Mouse (Mus musculus) thymus, postnatal 10 days (tissue): ENCODE measurements at regions not wholly inside any gene's neighbourhood (a gene's known extent, or its start where the extent isn't known, plus 50 kb on each side); places are given as distances from the start of the nearest gene placed in this dataset.
"Not testable (repeated sequence)": the region's sequence is repeated elsewhere in the genome, so short reads cannot be mapped to it uniquely, and the experiment has no call there.

Experiments used
- DNase-seq, 2 experiments: peaks; one replicate each; pipeline ENCODE4 v3.0.0; 2021; ENCODE audit warnings: low spot score in 2 of 2

- no peak for DNase-seq
Measured at GRCm38 (mm10) chr8:5523281-5523680, 418.1 kb upstream of the Slc10a2 start.

DNA sequence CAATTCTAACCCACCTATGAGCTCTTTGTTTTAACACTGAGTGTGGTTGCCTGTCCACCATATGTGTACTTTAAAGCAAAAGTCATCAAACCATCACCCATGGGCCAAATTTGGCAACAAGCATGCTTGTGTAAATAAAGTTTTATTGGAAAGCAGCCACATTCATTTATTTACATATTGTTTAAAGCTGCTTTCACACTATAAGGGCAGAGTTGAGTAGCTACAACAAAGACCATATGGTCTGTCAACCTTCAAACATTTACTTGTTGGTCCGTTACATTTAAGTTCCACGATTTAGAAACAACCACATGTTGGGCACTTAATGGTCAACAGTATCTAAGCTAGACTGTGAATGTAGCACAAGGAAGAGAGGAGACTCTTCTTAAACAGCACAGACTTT is 390.7 kb upstream of the Slc10a2 start:
- DNase-seq: no peak

DNA sequence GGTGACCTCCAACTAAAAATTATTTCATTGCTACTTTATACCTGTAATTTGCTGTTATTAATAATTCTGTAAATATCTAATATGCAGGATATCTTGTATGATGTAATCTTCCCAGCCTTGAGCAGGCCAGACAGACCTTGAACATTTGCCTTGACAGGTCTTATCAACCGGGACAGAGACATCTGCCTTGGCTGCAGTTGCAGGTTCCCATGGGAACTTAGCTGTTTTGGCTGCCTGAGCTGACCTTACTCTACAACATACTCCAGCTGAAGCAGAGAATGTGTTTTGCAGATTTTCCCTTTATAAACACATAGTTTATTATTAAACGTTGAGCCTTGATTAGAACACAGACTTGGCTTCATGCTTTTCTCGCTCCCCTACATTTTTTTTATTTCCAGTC is 385.3 kb upstream of the Slc10a2 start:
- DNase-seq: no peak

GRCm38 (mm10) chr8:5482938-5483337 is 377.8 kb upstream of the Slc10a2 start:
- DNase-seq: no peak

GRCm38 (mm10) chr8:5472999-5473398 is 367.8 kb upstream of the Slc10a2 start:
- no peak for DNase-seq

DNA sequence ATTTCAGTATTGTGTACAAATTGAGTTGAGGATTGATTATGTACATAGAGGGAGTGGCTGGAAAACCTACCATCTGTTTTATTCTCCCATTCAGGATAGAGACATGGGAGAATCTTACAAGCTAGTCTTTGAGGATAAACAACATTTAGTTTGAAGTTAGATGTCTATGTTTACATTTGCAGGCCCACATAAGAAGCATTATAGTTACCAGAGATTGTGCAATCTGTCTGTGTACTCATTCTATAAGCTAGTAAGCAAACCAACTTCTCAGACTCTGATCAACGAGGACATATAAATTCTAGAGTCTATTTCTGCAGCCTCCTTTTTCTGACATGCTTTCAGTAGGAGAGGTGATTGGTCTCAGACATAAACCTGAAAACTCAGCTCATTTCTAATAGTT is 367.4 kb upstream of the Slc10a2 start:
- no peak for DNase-seq

GRCm38 (mm10) chr8:5457619-5458018 is 352.5 kb upstream of the Slc10a2 start:
- DNase-seq: no peak

- DNase-seq: no peak
Measured at GRCm38 (mm10) chr8:5453469-5453868, 348.3 kb upstream of the Slc10a2 start.

DNA sequence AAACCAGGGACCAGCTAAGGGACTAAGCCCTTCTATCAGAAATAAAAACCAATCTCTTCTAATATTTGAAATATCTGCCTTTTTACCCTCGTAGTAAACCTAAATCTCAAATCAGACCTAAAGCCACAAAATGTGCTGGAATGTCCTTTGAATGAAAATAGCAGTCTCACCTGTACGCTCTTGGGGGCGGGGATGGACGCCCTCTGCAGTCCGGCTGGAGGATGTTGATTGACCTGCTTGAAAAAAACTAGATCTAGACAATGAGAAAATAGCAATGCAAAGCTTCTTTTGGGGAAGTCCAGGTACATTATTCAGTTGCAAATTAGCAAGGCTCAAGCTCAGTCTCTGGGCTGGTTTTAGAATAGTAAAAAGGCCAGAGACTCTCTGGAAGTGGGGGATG is 337.1 kb upstream of the Slc10a2 start:
- not testable (repeated sequence) for DNase-seq

GRCm38 (mm10) chr8:5440404-5440803 is 335.3 kb upstream of the Slc10a2 start:
- not testable (repeated sequence) for DNase-seq

DNA sequence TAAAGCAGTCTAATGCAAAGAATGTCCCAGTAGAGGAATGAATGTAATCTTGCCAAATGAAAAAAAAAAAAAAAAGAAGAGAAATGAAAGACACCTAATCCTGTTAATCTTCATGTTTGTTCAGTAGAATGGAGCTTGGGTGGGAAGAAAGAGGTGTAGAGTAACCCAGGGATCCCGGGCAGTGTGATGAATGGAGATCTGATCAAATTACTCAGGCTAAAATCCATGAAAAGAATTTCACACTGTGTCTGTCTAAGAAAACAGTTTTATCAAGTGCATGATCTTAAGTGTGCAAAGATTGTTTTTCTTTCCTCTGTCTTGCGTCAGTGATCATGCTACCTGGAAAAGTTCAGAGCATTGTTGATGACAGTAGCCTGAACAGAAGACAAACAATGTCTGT is 333.9 kb upstream of the Slc10a2 start:
- no peak for DNase-seq

- DNase-seq: no peak
Measured at GRCm38 (mm10) chr8:5428303-5428971, 323.3 kb upstream of the Slc10a2 start.

DNA sequence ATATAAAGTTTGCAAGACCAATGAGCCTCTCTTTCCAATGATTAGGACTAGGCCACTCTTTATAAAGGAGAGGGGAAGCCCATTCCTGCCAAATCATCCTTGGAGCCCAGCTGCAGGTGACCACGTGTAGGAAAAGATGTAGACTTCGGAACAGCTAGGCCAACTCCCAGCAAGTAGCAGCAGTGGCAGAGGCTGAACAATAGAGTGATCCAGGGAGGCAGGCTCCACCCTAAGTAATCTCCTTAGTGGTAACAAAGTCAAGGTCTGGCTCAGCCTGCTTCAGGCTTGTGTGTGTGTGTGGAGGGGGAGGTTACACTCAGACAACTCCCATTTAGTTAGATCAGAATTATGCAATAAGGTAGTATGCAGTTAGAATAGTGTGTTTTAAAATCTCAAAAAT is 311.7 kb upstream of the Slc10a2 start:
- DNase-seq: not testable (repeated sequence)

GRCm38 (mm10) chr8:5384851-5385250 is 279.7 kb upstream of the Slc10a2 start:
- no peak for DNase-seq

DNA sequence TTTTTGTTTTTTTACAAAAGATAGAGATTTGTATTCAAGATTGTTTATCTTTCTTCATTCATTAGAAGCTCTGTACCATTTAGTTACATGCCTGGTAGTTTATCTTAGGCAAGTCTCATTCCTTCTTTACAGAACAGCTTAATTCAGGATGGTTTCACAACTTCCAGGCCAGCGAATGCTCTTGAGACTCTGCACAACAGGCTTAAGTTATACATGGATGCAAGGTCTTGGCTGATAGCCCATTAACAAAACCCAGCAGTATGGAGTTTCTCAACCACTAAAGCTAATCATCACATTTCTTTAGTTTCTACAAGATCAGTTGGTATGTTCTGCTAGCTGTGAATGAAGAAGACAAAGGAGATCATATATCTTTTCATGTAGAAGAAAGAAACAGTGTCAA is 272.9 kb upstream of the Slc10a2 start:
- DNase-seq: no peak

DNA sequence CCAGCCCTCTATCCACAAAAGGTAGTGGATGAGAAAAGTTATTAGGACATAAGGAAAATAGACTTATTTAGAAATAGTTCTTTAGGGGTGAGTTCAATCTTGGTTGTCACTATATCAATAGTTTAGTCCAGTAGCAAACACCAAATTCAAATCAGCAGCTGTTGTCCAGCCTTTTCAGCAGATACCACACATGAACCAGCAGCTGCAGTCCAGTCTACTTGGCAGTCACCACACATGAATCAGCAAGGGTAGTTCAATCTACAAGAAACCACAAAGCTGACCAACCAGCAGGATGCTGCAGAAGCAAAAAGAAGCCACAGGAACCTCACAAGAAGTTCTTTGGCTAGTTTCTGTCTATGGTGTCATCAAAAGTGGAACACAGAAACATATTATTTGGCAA is 234.8 kb upstream of the Slc10a2 start:
- no peak for DNase-seq

GRCm38 (mm10) chr8:5314594-5314993 is 209.4 kb upstream of the Slc10a2 start:
- no peak for DNase-seq

DNA sequence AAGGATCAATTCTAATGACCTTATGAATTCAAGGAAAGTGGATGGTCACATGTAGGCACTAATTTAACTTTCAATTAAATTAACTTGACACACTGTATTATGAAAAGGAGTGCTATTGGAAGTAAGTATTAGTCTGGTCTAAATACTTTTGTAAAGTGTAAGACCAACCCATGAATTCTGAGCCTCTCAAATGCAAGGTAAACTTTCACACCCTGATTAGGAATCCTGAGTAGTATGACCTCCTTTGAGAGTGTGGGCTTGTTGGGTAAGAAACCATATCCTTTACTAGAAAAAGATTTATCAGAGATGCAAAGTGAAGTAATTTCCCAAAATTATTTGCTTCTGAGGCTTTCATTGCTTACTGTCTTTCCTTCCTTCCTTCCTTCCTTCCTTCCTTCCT is 194.8 kb upstream of the Slc10a2 start:
- DNase-seq: no peak

GRCm38 (mm10) chr8:5297190-5297589 is 192.0 kb upstream of the Slc10a2 start:
- DNase-seq: no peak

DNA sequence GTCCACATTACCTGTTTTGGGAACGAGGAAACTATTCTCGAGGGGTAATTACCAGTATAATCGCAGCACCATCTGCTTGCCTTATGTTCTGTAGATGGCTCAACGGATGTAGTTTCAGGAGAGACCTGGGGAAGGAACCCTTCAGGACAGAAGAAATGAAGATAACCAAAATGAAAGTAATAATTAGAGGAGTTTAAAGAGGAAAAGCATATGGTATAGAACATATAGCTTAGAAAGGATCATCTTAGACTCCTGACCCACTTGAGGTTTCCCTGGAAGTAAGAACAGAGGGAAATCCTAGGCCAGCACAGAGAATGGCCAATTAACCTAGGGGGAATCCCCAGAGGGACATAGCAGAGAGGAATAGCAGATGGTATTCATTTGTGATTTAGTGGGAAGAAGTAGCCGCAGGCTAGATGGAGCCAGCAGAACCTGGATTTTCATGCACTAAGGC is 180.6 kb upstream of the Slc10a2 start:
- no peak for DNase-seq

DNA sequence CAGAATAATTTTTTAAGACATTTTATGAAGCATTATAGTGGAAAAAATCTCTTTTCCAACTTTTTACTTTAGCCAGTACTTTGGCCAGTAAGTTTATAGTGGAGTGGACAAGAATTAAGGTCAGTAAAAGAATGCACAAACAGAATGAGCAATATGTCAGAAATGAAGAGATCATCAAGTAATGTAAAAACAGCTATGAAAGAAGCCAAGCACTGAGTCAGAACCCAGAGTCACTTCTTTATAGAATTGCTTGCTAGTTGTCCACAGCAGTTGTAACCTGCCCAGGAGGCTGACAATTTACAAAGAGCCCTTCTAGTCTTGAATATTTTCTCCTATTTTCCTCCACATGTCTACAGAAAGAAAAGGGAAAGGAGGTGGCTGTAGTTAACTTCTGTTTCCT is 178.6 kb upstream of the Slc10a2 start:
- DNase-seq: no peak

DNA sequence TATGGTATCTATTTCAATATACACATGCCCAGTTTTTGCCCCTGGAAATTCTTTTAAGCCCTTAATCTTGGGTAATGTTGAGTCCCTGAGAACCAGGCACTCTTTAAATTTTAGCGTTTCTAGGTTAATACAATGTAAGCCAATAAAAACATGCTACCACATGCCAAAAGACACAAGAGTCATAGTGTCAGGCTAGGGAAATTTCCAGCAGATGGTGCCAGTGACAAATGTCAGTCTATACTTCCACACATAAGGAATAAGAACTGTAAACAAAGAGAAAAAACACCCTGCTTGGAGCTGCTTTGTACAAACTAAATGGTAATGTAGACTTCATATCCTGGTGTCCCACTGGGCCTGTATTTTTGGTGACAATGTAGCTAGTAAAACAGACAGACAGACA is 157.2 kb upstream of the Slc10a2 start:
- DNase-seq: no peak

DNA sequence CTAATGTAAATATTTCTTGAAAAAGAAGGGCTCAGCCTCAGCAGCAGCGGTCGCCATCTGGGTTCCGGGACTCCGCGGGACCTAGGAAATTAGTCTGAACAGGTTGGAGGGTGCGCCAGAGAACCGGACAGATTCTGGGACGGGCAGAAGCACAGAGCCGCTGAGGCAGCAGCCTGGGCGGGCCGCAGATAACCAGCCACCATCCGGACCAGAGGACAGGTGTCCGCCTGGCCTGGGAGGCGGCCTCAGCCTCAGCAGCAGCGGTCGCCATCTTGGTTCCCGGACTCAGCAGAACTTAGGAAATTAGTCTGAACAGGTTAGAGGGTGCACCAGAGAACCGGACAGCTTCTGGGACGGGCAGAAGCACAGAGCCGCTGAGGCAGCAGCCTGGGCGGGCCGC is 136.7 kb upstream of the Slc10a2 start:
- DNase-seq: peak; percentile 14 to 28
